Comparison of ENCODE assay signal across 8 mouse cellular contexts in the genomic region with DNA sequence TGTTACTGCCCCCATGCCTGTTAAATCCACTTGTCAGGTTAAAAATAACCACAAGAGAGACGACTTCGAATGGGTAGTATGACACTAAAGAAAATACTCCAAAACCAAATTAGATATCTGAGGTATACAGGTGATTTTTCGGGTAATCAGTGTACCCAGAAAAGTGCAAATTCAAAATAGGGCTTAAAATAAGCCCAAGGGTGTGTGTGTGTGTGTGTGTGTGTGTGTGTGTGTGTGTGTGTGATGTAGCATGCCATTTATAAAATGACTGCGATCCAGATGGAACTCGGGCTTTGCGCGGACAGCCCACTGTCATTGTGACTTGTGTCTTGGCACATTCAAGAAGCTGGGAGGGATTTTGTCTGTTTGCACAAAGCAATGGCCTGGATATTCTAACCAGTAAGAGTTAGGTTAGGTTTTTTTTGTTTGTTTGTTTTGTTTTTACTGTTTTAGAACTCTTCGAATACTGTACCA. TPM values are rescaled to one million over a fixed set of nuclear protein-coding genes. Genes with fewer than 3 reads are reported as not detected.
DNase-seq lines count a peak whose midpoint lies in the region; ATAC-seq and TF ChIP-seq lines count a peak whose summit lies in the region.

No protein-coding gene starts in this region.

- H3K36me3 ChIP-seq in forebrain, embryonic 16.5 days (ENCODE audit: control insufficient read depth, insufficient read depth): no peaks in the 10 kb centered on the region
- no peaks in the 10 kb centered on the region for H3K36me3 ChIP-seq in midbrain, embryonic 11.5 days (ENCODE audit: control insufficient read depth, insufficient read depth, low read length)

- no peak for DNase-seq in left cerebral cortex, adult 2 months (ENCODE audit: extremely low spot score in 1 of 2, low spot score in 2 of 2)
- no peak for DNase-seq in left cerebral cortex, adult 8-10 months (ENCODE audit: low spot score in 2 of 2)
- peak; percentile 85 for DNase-seq in brain, adult 2 months (ENCODE audit: low read depth, low spot score)
- DNase-seq in kidney, postnatal 25 days: peak; percentile 35 to 57
- no peak for DNase-seq in midbrain, embryonic 11.5 days (ENCODE audit: low spot score, missing footprints)
- no peak for DNase-seq in natural killer cell, adult 2 months (ENCODE audit: low spot score in 2 of 2)
- no peak for DNase-seq in ovary, postnatal 14 days (ENCODE audit: low spot score)

- peak overlapping the region; percentile 98 for H3K4me3 ChIP-seq in left cerebral cortex, adult 2 months
- H3K4me3 ChIP-seq in forebrain, embryonic 16.5 days (replicated peaks; ENCODE audit: low read length): peak overlapping the region; percentile 99
- peak overlapping the region; percentile 94 for H3K4me3 ChIP-seq in midbrain, embryonic 11.5 days (ENCODE audit: low read depth, low read length)

- peak overlapping the region; percentile 87 for H3K9ac ChIP-seq in forebrain, embryonic 16.5 days (replicated peaks; ENCODE audit: low read depth, low read length)
- peak overlapping the region; percentile 89 for H3K9ac ChIP-seq in midbrain, embryonic 11.5 days (ENCODE audit: low read length)

- peak overlapping the region; percentile 49 for H3K4me2 ChIP-seq in forebrain, embryonic 16.5 days (ENCODE audit: low read length)
- H3K4me2 ChIP-seq in midbrain, embryonic 11.5 days: peak overlapping the region; percentile 84

- peaks cover 20% of the 10 kb centered on the region for H3K4me1 ChIP-seq in forebrain, embryonic 16.5 days (replicated peaks; ENCODE audit: control insufficient read depth, insufficient read depth, low read length)
- peaks cover 6% of the 10 kb centered on the region; the same call in 1 of the 2 replicates for H3K4me1 ChIP-seq in midbrain, embryonic 11.5 days (ENCODE audit: control insufficient read depth, insufficient read depth, low read length)

- intact Hi-C loops in left cerebral cortex, adult 2 months (cut with DNase I): loop anchor here (5.0 kb wide), 1 partner anchor 66 kb away; a partner anchor contains a TSS

- H3K27me3 ChIP-seq in forebrain, embryonic 16.5 days (replicated peaks; ENCODE audit: control insufficient read depth, insufficient read depth, low read length): no peaks in the 10 kb centered on the region
- no peaks in the 10 kb centered on the region for H3K27me3 ChIP-seq in midbrain, embryonic 11.5 days (ENCODE audit: control insufficient read depth, insufficient read depth, low read length)

- H3K9me3 ChIP-seq in forebrain, embryonic 16.5 days (ENCODE audit: control insufficient read depth, low read length): no peaks in the 10 kb centered on the region
- H3K9me3 ChIP-seq in midbrain, embryonic 11.5 days (ENCODE audit: control insufficient read depth, low read length): no peaks in the 10 kb centered on the region

- TF ChIP-seq CTCF in left cerebral cortex, adult 2 months (IDR thresholded peaks at IDR 0.05): no peak

- WGBS in forebrain, embryonic 16.5 days: 7% methylated on average over 8 of the region's 8 CpGs
- 16% methylated on average over 8 of the region's 8 CpGs for WGBS in midbrain, embryonic 11.5 days

- no peak for ATAC-seq in forebrain, embryonic 16.5 days
- ATAC-seq in midbrain, embryonic 11.5 days (ENCODE audit: low FRiP score): no peak

- H3K27ac ChIP-seq in left cerebral cortex, adult 2 months: peak overlapping the region; percentile 96
- H3K27ac ChIP-seq in forebrain, embryonic 16.5 days (ENCODE audit: low read length): peak overlapping the region; percentile 93
- H3K27ac ChIP-seq in midbrain, embryonic 11.5 days (ENCODE audit: low read depth, low read length): peak overlapping the region; percentile 93

RNA-seq across cellular contexts. Expression of a gene that starts 1.1 kb away (rescaled TPM):
- total RNA-seq in left cerebral cortex, adult 2 months (2021): 100 to 1,000 TPM in 1 of 2 experiments, 10 to 100 TPM in 1; 98.6 to 114 TPM
- total RNA-seq in left cerebral cortex, adult 8-10 months (2022): 100 to 1,000 TPM in 2 of 4 experiments, 10 to 100 TPM in 2; 92.3 to 106 (median 97.9) TPM
- polyA plus RNA-seq in forebrain, embryonic 16.5 days (2015; fragmentation: Nextera tagmentation; extraction: Ambion mirVana): 98.3 and 106 TPM in 2 replicates
- polyA plus RNA-seq in midbrain, embryonic 11.5 days (2014; fragmentation: Nextera tagmentation; extraction: Ambion mirVana): 85.0 and 86.4 TPM in 2 replicates

RNA-seq across cellular contexts. Expression of a gene that starts 23.4 kb away (rescaled TPM):
- 10 to 100 TPM; 75.5 to 76.9 TPM for total RNA-seq in left cerebral cortex, adult 2 months (2021)
- 10 to 100 TPM; 71.7 to 82.1 (median 77.1) TPM for total RNA-seq in left cerebral cortex, adult 8-10 months (2022)
- polyA plus RNA-seq in forebrain, embryonic 16.5 days (2015; fragmentation: Nextera tagmentation; extraction: Ambion mirVana): 49.0 and 50.1 TPM in 2 replicates
- polyA plus RNA-seq in midbrain, embryonic 11.5 days (2014; fragmentation: Nextera tagmentation; extraction: Ambion mirVana): 24.6 and 26.4 TPM in 2 replicates

RNA-seq across cellular contexts. Expression of a gene that starts 23.5 kb away (rescaled TPM):
- 10 to 100 TPM; 72.6 to 75.7 TPM for total RNA-seq in left cerebral cortex, adult 2 months (2021)
- 10 to 100 TPM; 75.5 to 84.2 (median 81.0) TPM for total RNA-seq in left cerebral cortex, adult 8-10 months (2022)
- polyA plus RNA-seq in forebrain, embryonic 16.5 days (2015; fragmentation: Nextera tagmentation; extraction: Ambion mirVana): 67.0 and 69.3 TPM in 2 replicates
- 56.6 and 60.3 TPM in 2 replicates for polyA plus RNA-seq in midbrain, embryonic 11.5 days (2014; fragmentation: Nextera tagmentation; extraction: Ambion mirVana)

Comparison
In these comparisons a context has a peak if more than half of its experiments do, and no peak if none do; other contexts are left out.
1. DNase-seq: peak in brain, adult 2 months (single experiment) and kidney, postnatal 25 days (2 of 2); none in left cerebral cortex, adult 2 months (0 of 2), left cerebral cortex, adult 8-10 months (0 of 2), midbrain, embryonic 11.5 days (single experiment), natural killer cell, adult 2 months (0 of 2) and ovary, postnatal 14 days (single experiment).
2. Peak in every context shown above with its lines, with median percentiles within 50 percentile points of each other: H3K27ac ChIP-seq and H3K4me3 ChIP-seq.